Mouse (Mus musculus) spleen, adult 12 weeks (tissue): ENCODE results near the gene Fam110a.
"Not testable (repeated sequence)": the region's sequence is repeated elsewhere in the genome, so short reads cannot be mapped to it uniquely, and the experiment has no call there.

Source experiments
- DNase-seq: peaks from one replicate; pipeline ENCODE4 v3.0.0; 2022; ENCODE audit warnings: low spot score

Gene Fam110a

GRCm38 (mm10) chr2:151997190-151997575, 17.2 kb upstream of the Fam110a start:
- not testable (repeated sequence) for DNase-seq

DNA sequence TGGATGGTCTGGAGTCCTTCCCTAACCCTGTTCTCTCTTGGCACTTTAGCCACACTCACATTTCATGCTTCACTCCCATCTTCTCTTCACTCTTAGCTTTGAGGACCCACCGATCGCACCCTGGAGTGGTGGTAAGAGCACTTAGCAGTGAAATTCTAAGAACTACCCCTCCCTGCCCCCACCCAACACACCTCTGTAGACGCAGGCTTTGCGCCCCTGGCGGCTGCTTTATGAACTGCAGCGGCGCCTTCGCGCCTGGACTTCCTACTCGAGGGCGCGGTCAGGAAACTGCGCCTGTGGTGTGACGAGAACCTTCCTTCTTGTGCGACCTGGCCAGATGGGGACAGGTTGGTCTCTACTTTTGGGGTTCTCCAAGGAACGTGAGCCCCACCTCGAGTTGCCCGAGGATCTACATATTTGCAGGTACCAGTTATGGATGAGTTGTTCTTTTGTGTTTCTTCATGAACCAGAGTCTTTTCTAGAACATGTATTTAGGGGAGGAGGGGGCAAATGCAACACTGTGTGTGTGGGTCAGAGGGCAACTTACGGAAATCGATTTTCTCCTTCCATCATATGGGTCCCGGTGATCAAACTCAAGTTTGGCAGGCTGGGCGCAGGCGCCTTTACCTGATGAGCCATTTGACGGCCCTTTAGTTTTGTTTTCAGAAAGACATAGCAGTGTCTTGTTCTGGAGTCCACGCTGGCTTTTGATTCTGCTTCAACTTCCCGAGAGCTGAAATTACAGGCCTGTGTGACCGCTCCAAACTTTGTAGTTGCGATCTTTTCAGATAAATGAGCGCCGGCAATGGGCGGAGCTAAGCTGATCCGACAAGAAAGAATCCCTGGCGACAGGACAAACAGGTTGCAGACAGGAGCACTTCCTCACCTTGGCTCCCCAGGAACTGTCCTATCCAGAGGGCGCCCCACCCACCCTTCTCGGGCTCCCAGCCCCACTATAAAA, 16.5 kb upstream of the Fam110a start, which contains the start of gene Slc52a3:
Slc52a3 (plus strand) TSS at position 283 of the 961 bp plus-strand sequence.
- DNase-seq, result peak; percentile 72

DNA sequence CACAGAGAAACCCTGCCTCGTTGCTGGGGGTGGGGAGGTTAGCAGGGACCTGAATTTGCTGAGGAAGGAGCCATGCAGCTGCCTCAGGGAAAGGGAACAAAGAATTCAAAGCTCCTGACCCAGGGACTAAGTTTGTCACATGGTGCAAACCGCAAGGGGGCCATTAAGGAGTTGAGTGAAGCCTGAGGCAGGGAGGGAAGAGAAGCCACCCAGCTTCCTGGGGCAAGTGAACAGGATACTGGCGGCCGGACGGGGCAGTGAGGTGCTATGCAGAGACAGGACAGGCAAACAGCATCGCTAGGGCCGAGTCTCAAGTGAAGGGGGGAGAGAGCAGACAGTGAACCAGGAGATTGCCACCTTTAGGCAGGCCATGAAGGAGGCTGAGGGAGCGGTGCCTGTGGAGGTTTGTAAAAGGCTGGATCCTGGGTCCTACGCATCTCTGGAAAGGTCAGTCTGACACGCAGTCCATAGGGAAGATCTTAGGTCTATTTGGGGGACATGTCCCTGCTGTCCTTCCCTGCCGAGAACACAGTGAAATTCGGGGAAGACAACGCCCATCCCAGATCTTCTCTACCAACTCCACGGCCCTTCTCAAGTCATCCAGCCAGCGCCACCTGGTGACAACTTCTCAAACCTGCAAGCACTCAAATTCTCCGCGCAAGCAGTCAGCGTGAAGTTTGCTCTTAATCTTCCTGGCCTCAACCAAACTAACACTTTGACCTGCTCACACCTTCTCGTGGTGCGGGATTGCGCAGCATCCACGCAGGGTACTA, 14.5 kb upstream of the Fam110a start:
- peak; percentile 52 for DNase-seq

GRCm38 (mm10) chr2:151991446-151991845, 11.4 kb upstream of the Fam110a start:
- DNase-seq, result no peak

- DNase-seq, result no peak
Measured at GRCm38 (mm10) chr2:151990985-151991394, 11.0 kb upstream of the Fam110a start.

- no peak for DNase-seq
Measured at GRCm38 (mm10) chr2:151988978-151989377, 9.0 kb upstream of the Fam110a start.

DNA sequence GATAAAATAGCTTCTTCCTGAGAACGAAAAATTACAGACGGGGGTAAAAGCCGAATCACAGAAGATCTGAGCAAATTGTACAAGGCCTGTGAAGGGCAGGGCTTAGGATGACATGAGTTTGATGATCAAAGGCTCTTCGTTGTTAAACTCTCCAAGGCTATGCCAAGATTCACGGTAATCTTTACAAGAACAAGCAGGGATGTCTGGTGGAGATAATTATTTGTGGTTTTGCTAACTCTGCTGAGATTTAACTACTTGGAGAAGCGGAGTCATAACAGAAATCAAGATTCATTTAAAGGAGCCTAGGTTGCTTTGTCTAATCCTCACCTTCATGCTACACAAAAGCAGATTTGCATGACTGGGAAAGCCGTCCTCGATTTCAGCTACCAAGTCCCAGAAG, 6.9 kb upstream of the Fam110a start:
- no peak for DNase-seq

GRCm38 (mm10) chr2:151985426-151986172, 5.6 kb upstream of the Fam110a start:
- no peak for DNase-seq

DNA sequence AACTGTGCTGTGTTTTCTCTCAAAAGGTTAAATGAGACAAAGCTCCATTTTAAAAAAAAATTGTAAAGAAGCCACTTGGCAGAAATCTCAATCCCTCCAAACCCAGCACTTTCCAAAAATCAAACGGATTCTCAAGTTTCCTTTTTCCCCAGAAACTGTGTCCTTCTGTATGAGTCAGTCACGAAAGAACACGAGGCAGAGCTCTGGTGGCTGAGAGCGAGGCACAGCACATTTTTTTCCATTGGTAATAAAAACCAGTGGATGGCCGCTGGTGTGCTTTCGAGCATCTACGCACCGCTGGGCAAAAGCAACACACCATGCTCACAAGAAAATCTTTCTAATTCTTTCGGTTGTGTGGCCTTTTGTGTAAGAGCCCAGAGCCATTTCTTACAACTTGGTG, 4.0 kb upstream of the Fam110a start:
- DNase-seq, result no peak

GRCm38 (mm10) chr2:151982476-151982875, 2.5 kb upstream of the Fam110a start:
- no peak for DNase-seq

DNA sequence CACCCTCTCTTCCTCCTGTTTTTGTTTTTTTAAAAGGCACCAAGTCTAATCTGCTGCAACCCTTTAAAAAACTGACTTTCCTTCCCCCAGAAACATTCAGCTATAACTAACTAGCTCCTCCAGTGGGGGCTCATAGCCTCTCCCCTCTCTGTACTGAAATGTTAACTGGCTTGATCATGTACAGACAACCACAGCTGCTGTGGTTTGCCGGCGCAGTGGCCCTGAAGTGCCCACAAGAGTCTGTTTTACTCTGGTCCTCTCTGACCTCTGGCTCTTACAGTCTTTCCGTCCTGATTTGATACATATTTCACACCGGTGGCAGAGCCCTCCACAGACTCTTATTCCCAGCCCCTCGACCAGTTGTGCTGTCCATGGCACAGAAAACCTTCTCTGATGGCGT, 1.2 kb upstream of the Fam110a start:
- DNase-seq, result no peak

DNA sequence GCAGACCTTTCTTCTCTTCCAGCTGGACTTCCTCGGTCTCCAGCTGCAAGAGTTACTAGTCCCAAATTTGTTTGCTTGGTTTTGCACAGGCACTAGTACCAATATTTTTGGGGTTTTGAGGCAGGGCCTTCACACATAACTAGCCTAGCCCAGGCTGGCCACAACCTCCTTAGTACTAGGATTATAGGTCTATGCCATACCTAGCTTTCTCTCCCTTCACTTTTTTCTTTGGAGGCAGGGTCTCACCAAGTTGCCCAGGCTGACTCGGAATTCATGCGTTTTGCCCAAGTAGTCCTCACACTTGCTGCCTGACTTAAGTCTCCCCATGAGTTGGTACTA, 305 bp upstream of the Fam110a start:
- no peak for DNase-seq

GRCm38 (mm10) chr2:151978494-151978893, 1.5 kb downstream of the Fam110a start:
- DNase-seq, result no peak

- DNase-seq, result no peak
Measured at GRCm38 (mm10) chr2:151977689-151978440, 2.2 kb downstream of the Fam110a start.

DNA sequence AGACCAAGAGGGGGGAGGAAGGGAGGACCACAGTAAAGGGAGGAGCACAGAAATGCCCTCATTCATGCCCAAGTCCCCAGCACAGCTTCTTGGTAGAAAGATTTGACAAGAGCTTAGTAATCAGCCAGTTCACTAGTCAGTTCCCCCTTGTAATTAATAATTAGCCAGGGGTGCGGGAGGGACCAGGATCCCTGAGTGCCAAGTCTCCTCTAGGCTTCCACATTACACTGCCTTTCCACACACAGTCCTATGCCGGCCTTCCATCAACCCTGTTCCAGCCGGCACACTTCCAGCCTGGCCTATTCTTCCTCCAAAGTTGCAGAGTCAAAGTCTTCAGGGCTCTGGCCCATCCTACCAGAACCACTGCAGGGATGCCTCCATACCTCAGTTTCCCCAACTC, 4.0 kb downstream of the Fam110a start:
- no peak for DNase-seq

DNA sequence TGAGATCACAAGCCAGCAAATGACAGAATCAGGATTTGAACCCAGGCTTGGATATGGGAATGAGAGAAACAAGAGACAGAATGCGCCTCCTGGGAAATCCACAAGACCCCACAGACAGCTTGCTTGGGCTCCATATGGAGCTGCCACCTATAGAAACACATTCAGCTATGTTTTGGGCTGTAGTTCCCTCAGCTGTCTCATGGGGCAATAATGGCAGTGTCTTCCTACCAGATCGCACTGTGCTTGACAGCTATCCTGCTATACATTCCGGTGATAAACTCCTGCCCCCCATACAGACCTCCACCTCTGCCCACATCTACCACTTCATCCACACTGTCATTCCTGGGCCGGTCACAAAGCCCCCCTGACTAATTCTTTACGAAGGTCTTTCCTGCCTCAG, 4.7 kb downstream of the Fam110a start:
- no peak for DNase-seq

DNA sequence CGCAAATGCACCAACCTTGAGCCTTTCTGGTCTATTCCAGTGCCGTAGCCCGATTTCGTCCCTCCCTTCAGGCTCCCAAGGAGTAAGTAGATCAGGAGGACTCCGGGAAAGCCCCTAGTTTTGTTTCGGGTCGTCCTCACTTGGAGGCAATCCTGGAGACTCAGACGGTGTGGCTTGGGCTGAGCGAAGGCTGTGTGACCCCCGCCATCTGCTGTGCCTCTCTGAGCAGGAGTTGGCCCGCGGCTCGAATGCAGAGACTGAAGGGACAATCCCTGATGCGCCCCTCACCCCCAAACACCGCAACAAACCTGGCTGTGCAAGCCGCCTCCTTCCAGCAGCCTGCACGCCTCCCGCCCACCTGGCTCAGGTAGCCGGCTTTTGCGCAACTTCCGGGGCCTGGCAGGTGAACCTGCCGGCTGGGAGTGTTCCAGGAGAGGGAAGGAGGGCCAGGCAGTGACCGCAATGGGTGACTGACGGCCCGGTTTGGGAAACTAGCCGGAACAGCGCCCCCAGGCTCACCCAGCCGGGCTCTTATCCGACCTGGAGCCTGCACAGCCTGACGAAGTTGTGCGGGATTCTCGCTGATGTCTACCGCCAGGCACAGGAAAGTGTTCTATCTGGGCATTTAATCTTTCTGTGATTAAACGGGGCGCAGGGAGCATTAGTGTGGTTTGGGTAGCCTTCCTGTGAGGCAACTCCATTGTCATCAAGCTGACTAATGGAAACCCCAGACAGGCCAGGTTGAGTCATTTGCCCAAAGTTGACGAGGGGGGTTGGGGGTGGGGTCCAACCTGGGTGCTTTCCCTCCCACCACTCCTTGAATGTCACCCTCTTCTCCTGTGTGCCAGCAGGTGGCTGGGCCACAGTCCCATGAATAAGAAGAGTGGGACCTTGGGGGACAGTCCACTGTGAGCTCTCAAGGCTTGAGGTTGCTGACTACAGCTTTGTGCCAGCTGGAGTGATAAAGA, 6.1 kb downstream of the Fam110a start:
- DNase-seq, result no peak

GRCm38 (mm10) chr2:151972880-151973594, 7.0 kb downstream of the Fam110a start:
- no peak for DNase-seq

- no peak for DNase-seq
Measured at GRCm38 (mm10) chr2:151971748-151972147, 8.3 kb downstream of the Fam110a start.
